Mouse (Mus musculus): ENCODE measurements around the gene Fhit. TPM values are rescaled to one million over a fixed set of nuclear protein-coding genes. Genes with fewer than 3 reads are reported as not detected.

Fhit gene
- polyA plus RNA-seq, 1 experiment from 2014 or later: 3.6 TPM

DNA sequence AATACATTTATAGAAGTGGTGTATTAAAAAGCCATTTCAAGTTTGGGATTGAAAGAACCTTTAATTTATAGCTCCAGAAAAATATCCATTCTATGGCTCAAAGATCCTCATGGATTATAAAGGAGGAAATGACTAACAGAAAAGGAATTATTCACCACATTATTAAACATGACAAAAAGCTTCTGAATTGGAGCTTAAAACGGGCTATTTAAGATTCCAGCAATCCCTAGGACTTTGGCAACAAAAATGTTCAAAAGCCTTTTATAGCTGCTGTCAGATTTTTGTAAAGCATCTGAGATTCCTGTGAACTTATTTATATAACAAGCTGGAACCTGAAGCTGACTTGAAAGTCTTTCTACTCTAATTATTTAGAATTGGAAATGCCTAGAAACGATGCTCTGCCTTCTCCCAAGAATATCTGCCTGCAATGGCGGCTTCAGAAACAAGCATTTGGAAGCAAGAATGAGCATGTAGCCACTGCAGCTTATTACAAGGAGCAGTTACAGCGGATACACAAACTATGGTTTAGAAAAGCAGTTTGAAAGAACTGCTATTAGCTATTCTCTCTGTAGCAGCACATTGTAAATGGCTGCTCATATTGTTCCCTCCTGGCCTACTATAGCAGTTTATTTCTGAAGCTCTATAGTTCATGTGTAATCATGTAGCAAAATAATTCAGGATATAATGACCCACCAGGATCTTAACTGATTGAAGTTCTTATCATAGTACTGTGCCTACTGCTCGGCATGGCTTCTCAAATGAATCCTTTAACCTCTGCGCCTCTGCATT is 995.0 kb downstream of the Fhit start:
- Histone ChIP-seq H3K9ac (ENCODE audit: low read length) (no peak overlapping the region), H3K9me3 (replicated peaks; ENCODE audit: control insufficient read depth, low read length) (peaks cover 4% of the 10 kb centered on the region), H3K4me3 (ENCODE audit: low read length) (no peak overlapping the region), H3K27ac (ENCODE audit: low read length) (no peak overlapping the region), H3K27me3 (ENCODE audit: control insufficient read depth, insufficient read depth, low read length) (no peaks in the 10 kb centered on the region), H3K4me1 (ENCODE audit: control insufficient read depth, insufficient read depth, low read length) (no peaks in the 10 kb centered on the region), H3K4me2 (ENCODE audit: low read depth, low read length) (no peak overlapping the region), H3K36me3 (ENCODE audit: control insufficient read depth, insufficient read depth) (no peaks in the 10 kb centered on the region)
- ATAC-seq (replicated peaks; ENCODE audit: extremely low read depth, insufficient read depth, low FRiP score): no peak
- 76% methylated on average over 6 of the region's 6 CpGs for WGBS

- Histone ChIP-seq H3K4me2 (ENCODE audit: low read depth, low read length) (no peak overlapping the region), H3K4me3 (ENCODE audit: low read length) (no peak overlapping the region), H3K27me3 (ENCODE audit: control insufficient read depth, insufficient read depth, low read length) (no peaks in the 10 kb centered on the region), H3K27ac (ENCODE audit: low read length) (no peak overlapping the region), H3K4me1 (ENCODE audit: control insufficient read depth, insufficient read depth, low read length) (no peaks in the 10 kb centered on the region), H3K36me3 (ENCODE audit: control insufficient read depth, insufficient read depth) (no peaks in the 10 kb centered on the region), H3K9ac (ENCODE audit: low read length) (no peak overlapping the region), H3K9me3 (replicated peaks; ENCODE audit: control insufficient read depth, low read length) (no peaks in the 10 kb centered on the region)
- ATAC-seq (replicated peaks; ENCODE audit: extremely low read depth, insufficient read depth, low FRiP score): no peak
- WGBS: 54% methylated on average over 5 of the region's 5 CpGs
Observed at GRCm38 (mm10) chr14:10149872-10150271, 1012.0 kb downstream of the Fhit start.

GRCm38 (mm10) chr14:10139311-10139710 is 1022.5 kb downstream of the Fhit start:
- Histone ChIP-seq H3K4me3 (ENCODE audit: low read length) (no peak overlapping the region), H3K4me1 (ENCODE audit: control insufficient read depth, insufficient read depth, low read length) (no peaks in the 10 kb centered on the region), H3K4me2 (ENCODE audit: low read depth, low read length) (no peak overlapping the region), H3K27ac (ENCODE audit: low read length) (no peak overlapping the region), H3K9ac (ENCODE audit: low read length) (no peak overlapping the region), H3K36me3 (ENCODE audit: control insufficient read depth, insufficient read depth) (no peaks in the 10 kb centered on the region), H3K27me3 (ENCODE audit: control insufficient read depth, insufficient read depth, low read length) (no peaks in the 10 kb centered on the region), H3K9me3 (replicated peaks; ENCODE audit: control insufficient read depth, low read length) (no peaks in the 10 kb centered on the region)
- no peak for ATAC-seq (replicated peaks; ENCODE audit: extremely low read depth, insufficient read depth, low FRiP score)

GRCm38 (mm10) chr14:10133873-10134272 is 1028.0 kb downstream of the Fhit start:
- no peak for ATAC-seq (replicated peaks; ENCODE audit: extremely low read depth, insufficient read depth, low FRiP score)
- no peak overlapping the region for H3K4me3 ChIP-seq (ENCODE audit: low read length)
- H3K9ac ChIP-seq (ENCODE audit: low read length): no peak overlapping the region
- H3K9me3 ChIP-seq (replicated peaks; ENCODE audit: control insufficient read depth, low read length): no peaks in the 10 kb centered on the region
- H3K27ac ChIP-seq (ENCODE audit: low read length): no peak overlapping the region
- H3K4me2 ChIP-seq (ENCODE audit: low read depth, low read length): no peak overlapping the region
- WGBS: 88% methylated on average over 10 of the region's 10 CpGs
- no peaks in the 10 kb centered on the region for H3K36me3 ChIP-seq (ENCODE audit: control insufficient read depth, insufficient read depth)
- no peaks in the 10 kb centered on the region for H3K4me1 ChIP-seq (ENCODE audit: control insufficient read depth, insufficient read depth, low read length)
- no peaks in the 10 kb centered on the region for H3K27me3 ChIP-seq (ENCODE audit: control insufficient read depth, insufficient read depth, low read length)

GRCm38 (mm10) chr14:10129675-10130074 is 1032.2 kb downstream of the Fhit start:
- no peak overlapping the region for H3K4me2 ChIP-seq (ENCODE audit: low read depth, low read length)
- H3K9ac ChIP-seq (ENCODE audit: low read length): no peak overlapping the region
- H3K4me1 ChIP-seq (ENCODE audit: control insufficient read depth, insufficient read depth, low read length): no peaks in the 10 kb centered on the region
- no peak overlapping the region for H3K27ac ChIP-seq (ENCODE audit: low read length)
- H3K27me3 ChIP-seq (ENCODE audit: control insufficient read depth, insufficient read depth, low read length): no peaks in the 10 kb centered on the region
- H3K4me3 ChIP-seq (ENCODE audit: low read length): no peak overlapping the region
- H3K36me3 ChIP-seq (ENCODE audit: control insufficient read depth, insufficient read depth): no peaks in the 10 kb centered on the region
- WGBS: 84% methylated on average over 4 of the region's 4 CpGs
- no peak for ATAC-seq (replicated peaks; ENCODE audit: extremely low read depth, insufficient read depth, low FRiP score)
- no peaks in the 10 kb centered on the region for H3K9me3 ChIP-seq (replicated peaks; ENCODE audit: control insufficient read depth, low read length)

- 46% methylated on average over 7 of the region's 7 CpGs for WGBS
- H3K4me1 ChIP-seq (ENCODE audit: control insufficient read depth, insufficient read depth, low read length): no peaks in the 10 kb centered on the region
- no peaks in the 10 kb centered on the region for H3K9me3 ChIP-seq (replicated peaks; ENCODE audit: control insufficient read depth, low read length)
- H3K4me3 ChIP-seq (ENCODE audit: low read length): no peak overlapping the region
- H3K4me2 ChIP-seq (ENCODE audit: low read depth, low read length): no peak overlapping the region
- no peak for ATAC-seq (replicated peaks; ENCODE audit: extremely low read depth, insufficient read depth, low FRiP score)
- H3K36me3 ChIP-seq (ENCODE audit: control insufficient read depth, insufficient read depth): no peaks in the 10 kb centered on the region
- H3K9ac ChIP-seq (ENCODE audit: low read length): no peak overlapping the region
- H3K27ac ChIP-seq (ENCODE audit: low read length): no peak overlapping the region
- H3K27me3 ChIP-seq (ENCODE audit: control insufficient read depth, insufficient read depth, low read length): no peaks in the 10 kb centered on the region
Observed at GRCm38 (mm10) chr14:10129088-10129487, 1032.7 kb downstream of the Fhit start.

- H3K4me2 ChIP-seq (ENCODE audit: low read depth, low read length): no peak overlapping the region
- H3K36me3 ChIP-seq (ENCODE audit: control insufficient read depth, insufficient read depth): no peaks in the 10 kb centered on the region
- ATAC-seq (replicated peaks; ENCODE audit: extremely low read depth, insufficient read depth, low FRiP score): no peak
- H3K27ac ChIP-seq (ENCODE audit: low read length): no peak overlapping the region
- H3K4me3 ChIP-seq (ENCODE audit: low read length): no peak overlapping the region
- H3K4me1 ChIP-seq (ENCODE audit: control insufficient read depth, insufficient read depth, low read length): no peaks in the 10 kb centered on the region
- no peak overlapping the region for H3K9ac ChIP-seq (ENCODE audit: low read length)
- no peaks in the 10 kb centered on the region for H3K27me3 ChIP-seq (ENCODE audit: control insufficient read depth, insufficient read depth, low read length)
- H3K9me3 ChIP-seq (replicated peaks; ENCODE audit: control insufficient read depth, low read length): no peaks in the 10 kb centered on the region
Observed at GRCm38 (mm10) chr14:10126536-10126935, 1035.3 kb downstream of the Fhit start.

GRCm38 (mm10) chr14:10122176-10122575 is 1039.7 kb downstream of the Fhit start:
- no peaks in the 10 kb centered on the region for H3K36me3 ChIP-seq (ENCODE audit: control insufficient read depth, insufficient read depth)
- WGBS: 80% methylated on average over 4 of the region's 4 CpGs
- H3K4me3 ChIP-seq (ENCODE audit: low read length): no peak overlapping the region
- H3K4me1 ChIP-seq (ENCODE audit: control insufficient read depth, insufficient read depth, low read length): no peaks in the 10 kb centered on the region
- H3K4me2 ChIP-seq (ENCODE audit: low read depth, low read length): no peak overlapping the region
- H3K27ac ChIP-seq (ENCODE audit: low read length): no peak overlapping the region
- H3K9me3 ChIP-seq (replicated peaks; ENCODE audit: control insufficient read depth, low read length): no peaks in the 10 kb centered on the region
- H3K27me3 ChIP-seq (ENCODE audit: control insufficient read depth, insufficient read depth, low read length): no peaks in the 10 kb centered on the region
- ATAC-seq (replicated peaks; ENCODE audit: extremely low read depth, insufficient read depth, low FRiP score): no peak
- H3K9ac ChIP-seq (ENCODE audit: low read length): no peak overlapping the region

- no peaks in the 10 kb centered on the region for H3K4me1 ChIP-seq (ENCODE audit: control insufficient read depth, insufficient read depth, low read length)
- no peaks in the 10 kb centered on the region; the same call in 1 of the 2 replicates for H3K9me3 ChIP-seq (replicated peaks; ENCODE audit: control insufficient read depth, low read length)
- no peak overlapping the region for H3K4me2 ChIP-seq (ENCODE audit: low read depth, low read length)
- H3K27me3 ChIP-seq (ENCODE audit: control insufficient read depth, insufficient read depth, low read length): no peaks in the 10 kb centered on the region
- no peak overlapping the region for H3K27ac ChIP-seq (ENCODE audit: low read length)
- 81% methylated on average over 2 of the region's 2 CpGs for WGBS
- ATAC-seq (replicated peaks; ENCODE audit: extremely low read depth, insufficient read depth, low FRiP score): no peak
- H3K9ac ChIP-seq (ENCODE audit: low read length): no peak overlapping the region
- H3K36me3 ChIP-seq (ENCODE audit: control insufficient read depth, insufficient read depth): no peaks in the 10 kb centered on the region
- H3K4me3 ChIP-seq (ENCODE audit: low read length): no peak overlapping the region
Observed at GRCm38 (mm10) chr14:10096236-10096635, 1065.6 kb downstream of the Fhit start.

All from heart, embryonic 16.5 days (tissue).